Mouse (Mus musculus) liver, embryonic 13.5 days (tissue): Measurements from ENCODE around the gene Iqschfp. TPM values are rescaled to one million over a fixed set of nuclear protein-coding genes. Genes with fewer than 3 reads are reported as not detected.

ENCODE experiments used
- ATAC-seq: fragments of 200-750 bp; cut with Nextera tagmentation; 2 replicates; pipeline ENCODE4 v1.8.0; 2017; ENCODE audit warnings: low read depth, mild to moderate bottlenecking, moderate number of reproducible peaks, moderate library complexity
- DNase-seq: peaks from one replicate; pipeline ENCODE4 v3.0.0; 2022
- H3K27ac ChIP-seq: fragments of 300-500 bp; sonication (generic); 2 replicates; pipeline ENCODE4 v1.5.1; 2015; ENCODE audit warnings: moderate library complexity, mild to moderate bottlenecking, inconsistent platforms
- H3K27me3 ChIP-seq: fragments of 300-500 bp; sonication (generic); 2 replicates; pipeline ENCODE4 v1.6.1; 2015; ENCODE audit warnings: mild to moderate bottlenecking, inconsistent platforms
- H3K36me3 ChIP-seq: fragments of 300-500 bp; sonication (generic); 2 replicates; pipeline ENCODE4 v1.6.1; 2015; ENCODE audit warnings: mild to moderate bottlenecking, inconsistent platforms
- H3K4me1 ChIP-seq: fragments of 300-500 bp; sonication (generic); replicated peaks from 2 replicates; pipeline ENCODE4 v1.6.1; 2015; ENCODE audit warnings: inconsistent platforms
- H3K4me2 ChIP-seq: fragments of 300-500 bp; sonication (generic); 2 replicates; pipeline ENCODE4 v1.6.1; 2015; ENCODE audit warnings: inconsistent platforms, mild to moderate bottlenecking, moderate library complexity
- H3K4me3 ChIP-seq: fragments of 300-500 bp; sonication (generic); replicated peaks from 2 replicates; pipeline ENCODE4 v1.5.1; 2015; ENCODE audit warnings: mild to moderate bottlenecking, inconsistent platforms
- H3K9ac ChIP-seq: fragments of 300-500 bp; sonication (generic); 2 replicates; pipeline ENCODE4 v1.6.1; 2015; ENCODE audit warnings: mild to moderate bottlenecking, inconsistent platforms
- H3K9me3 ChIP-seq: fragments of 300-500 bp; sonication (generic); replicated peaks from 2 replicates; pipeline ENCODE4 v1.6.1; 2016; ENCODE audit warnings: inconsistent platforms
- WGBS: fragments of 180-500 bp; shearing (Covaris S2); methylation state at CpG from one replicate; pipeline ENCODE4 v1.1.7; 2015; ENCODE audit not compliant: insufficient replicate concordance; 5-methylcytosine and 5-hydroxymethylcytosine counted together
- polyA plus RNA-seq: library from polyadenylated mRNA; unstranded; fragments of >200 nt; fragmentation: Nextera tagmentation; extraction: Ambion mirVana; gene quantifications from 2 replicates; pipeline ENCODE4 v1.2.1, GENCODE M21; 2015

Gene Iqschfp
- polyA plus RNA-seq, 1 experiment from 2014 or later, result not detected

- no peak overlapping the region for H3K4me2 ChIP-seq
- no peaks in the 10 kb centered on the region for H3K36me3 ChIP-seq
- H3K4me3 ChIP-seq, result no peak overlapping the region
- H3K4me1 ChIP-seq, result no peaks in the 10 kb centered on the region
- H3K9me3 ChIP-seq, result no peaks in the 10 kb centered on the region
- no peak overlapping the region for H3K9ac ChIP-seq
- DNase-seq (no peak), ATAC-seq (no peak)
- H3K27me3 ChIP-seq, result no peaks in the 10 kb centered on the region
- 53% methylated on average over 7 of the region's 7 CpGs for WGBS
- H3K27ac ChIP-seq, result no peak overlapping the region
Measured at GRCm38 (mm10) chr3:68642935-68643334, 750.9 kb downstream of the Iqschfp start.

DNA sequence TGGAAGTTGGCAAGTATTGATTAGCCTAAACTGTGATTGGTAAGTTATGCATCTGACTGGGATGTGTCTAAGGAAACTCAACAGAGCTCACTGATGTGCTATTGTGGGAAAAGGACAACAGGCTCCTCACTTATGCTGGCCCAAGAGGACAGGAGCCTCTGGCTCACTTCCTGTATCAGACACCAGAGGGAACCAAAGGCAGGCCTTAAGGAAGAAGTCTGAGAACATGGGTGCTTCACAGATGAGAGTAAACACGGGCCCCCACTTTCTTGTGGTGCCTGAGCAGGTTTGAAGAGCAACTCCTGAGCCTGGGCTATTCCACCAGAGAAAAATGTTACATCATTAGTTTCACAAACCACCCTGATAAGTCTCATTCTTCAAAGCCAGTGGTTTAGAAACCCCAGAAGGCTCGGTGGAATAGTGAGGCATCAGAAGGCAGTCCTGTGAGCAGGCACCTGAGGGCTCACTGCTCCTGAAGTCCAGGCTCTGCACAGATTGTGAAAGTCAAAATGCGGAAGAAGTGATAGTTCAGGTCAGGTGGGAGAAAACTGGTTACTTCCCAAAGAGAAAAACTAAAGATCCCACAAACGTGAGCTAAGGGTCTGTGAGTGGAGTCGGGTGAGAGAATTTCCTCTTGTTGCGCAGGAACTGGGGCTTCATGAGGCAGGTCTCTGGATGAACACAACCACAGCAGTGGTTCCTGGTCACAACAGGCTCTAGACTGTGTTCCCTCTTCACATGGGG is 754.5 kb downstream of the Iqschfp start:
- no peaks in the 10 kb centered on the region for H3K36me3 ChIP-seq
- no peak overlapping the region for H3K27ac ChIP-seq
- no peak overlapping the region for H3K4me2 ChIP-seq
- H3K9me3 ChIP-seq, result no peaks in the 10 kb centered on the region
- 45% methylated on average over 6 of the region's 6 CpGs for WGBS
- no peak for ATAC-seq
- H3K27me3 ChIP-seq, result no peaks in the 10 kb centered on the region
- no peaks in the 10 kb centered on the region for H3K4me1 ChIP-seq
- no peak overlapping the region for H3K9ac ChIP-seq
- DNase-seq, result no peak
- H3K4me3 ChIP-seq, result no peak overlapping the region

DNA sequence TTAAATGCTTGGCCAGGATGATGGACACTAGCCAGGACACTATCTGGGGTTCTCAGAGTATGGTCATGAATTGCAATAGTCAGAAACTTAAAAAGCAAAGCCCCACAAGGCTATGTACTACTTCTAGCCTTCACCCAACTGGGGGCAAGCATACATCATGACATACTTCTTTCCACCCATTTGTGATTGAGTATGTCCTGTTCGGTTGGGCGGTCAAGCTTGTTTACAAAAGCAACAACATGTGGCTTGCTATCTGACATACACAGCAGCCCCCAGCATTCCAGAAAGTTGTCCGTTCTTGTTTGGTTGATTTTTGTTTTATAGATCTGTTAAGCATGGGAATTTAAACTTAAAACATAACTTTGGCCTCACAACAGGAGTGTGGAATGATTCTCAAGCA is 755.2 kb downstream of the Iqschfp start:
- no peak overlapping the region for H3K4me2 ChIP-seq
- no peak for ATAC-seq
- no peaks in the 10 kb centered on the region for H3K36me3 ChIP-seq
- no peaks in the 10 kb centered on the region for H3K4me1 ChIP-seq
- H3K9ac ChIP-seq, result no peak overlapping the region
- H3K4me3 ChIP-seq, result no peak overlapping the region
- H3K27me3 ChIP-seq, result no peaks in the 10 kb centered on the region
- WGBS, result 63% methylated on average over 3 of the region's 3 CpGs
- no peaks in the 10 kb centered on the region for H3K9me3 ChIP-seq
- H3K27ac ChIP-seq, result no peak overlapping the region
- DNase-seq, result no peak

GRCm38 (mm10) chr3:68650251-68650650 is 758.2 kb downstream of the Iqschfp start:
- WGBS, result 67% methylated on average over 3 of the region's 3 CpGs
- no peak for DNase-seq
- no peak for ATAC-seq
- no peaks in the 10 kb centered on the region for H3K36me3 ChIP-seq
- H3K27me3 ChIP-seq, result no peaks in the 10 kb centered on the region
- H3K27ac ChIP-seq, result no peak overlapping the region
- H3K4me2 ChIP-seq, result no peak overlapping the region
- no peaks in the 10 kb centered on the region for H3K4me1 ChIP-seq
- H3K4me3 ChIP-seq, result no peak overlapping the region
- H3K9me3 ChIP-seq, result no peaks in the 10 kb centered on the region
- no peak overlapping the region for H3K9ac ChIP-seq

DNA sequence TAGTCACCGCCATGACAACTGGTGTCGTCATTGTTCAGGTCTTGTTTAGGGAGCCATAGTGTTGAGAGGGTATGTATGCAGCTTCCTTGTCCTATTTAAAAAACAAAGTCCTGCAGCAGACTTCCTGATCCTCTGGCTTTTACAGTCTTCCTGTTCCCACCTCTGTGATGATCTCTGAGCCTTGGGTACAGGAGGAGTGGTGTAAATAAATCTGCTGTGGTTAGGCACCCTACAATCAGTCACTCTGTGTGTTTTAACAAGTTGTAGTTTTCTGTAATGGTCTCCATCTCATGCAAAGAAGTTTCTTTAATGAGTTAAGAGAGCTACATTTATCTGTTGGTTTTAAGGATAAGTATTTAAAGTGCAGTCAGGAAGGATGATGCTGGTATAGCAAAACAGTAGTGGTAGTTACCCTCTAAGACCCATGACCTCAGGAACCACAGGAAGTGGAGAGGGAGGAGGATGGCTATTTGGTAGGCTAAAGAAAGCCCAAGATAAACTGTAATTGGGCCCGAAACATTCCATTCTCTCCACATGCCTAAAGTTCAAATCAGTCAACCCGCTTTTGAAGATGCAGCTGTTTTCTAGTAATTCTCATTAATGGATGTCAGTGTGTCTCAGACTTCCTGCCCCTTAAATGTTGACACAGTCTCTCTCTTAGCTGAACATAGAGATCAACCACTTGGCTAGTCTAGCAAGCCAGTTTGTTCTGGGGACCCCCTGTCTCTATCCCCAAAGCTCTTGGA is 764.7 kb downstream of the Iqschfp start:
- Histone ChIP-seq H3K4me2 (no peak overlapping the region), H3K36me3 (no peaks in the 10 kb centered on the region), H3K4me3 (no peak overlapping the region), H3K27me3 (no peaks in the 10 kb centered on the region), H3K27ac (no peak overlapping the region; the same call in 1 of the 2 replicates), H3K9me3 (no peaks in the 10 kb centered on the region), H3K9ac (no peak overlapping the region), H3K4me1 (peaks cover 5% of the 10 kb centered on the region; the same call in 1 of the 2 replicates)
- no peak for ATAC-seq
- WGBS, result 45% methylated on average over 4 of the region's 4 CpGs
- DNase-seq, result no peak

DNA sequence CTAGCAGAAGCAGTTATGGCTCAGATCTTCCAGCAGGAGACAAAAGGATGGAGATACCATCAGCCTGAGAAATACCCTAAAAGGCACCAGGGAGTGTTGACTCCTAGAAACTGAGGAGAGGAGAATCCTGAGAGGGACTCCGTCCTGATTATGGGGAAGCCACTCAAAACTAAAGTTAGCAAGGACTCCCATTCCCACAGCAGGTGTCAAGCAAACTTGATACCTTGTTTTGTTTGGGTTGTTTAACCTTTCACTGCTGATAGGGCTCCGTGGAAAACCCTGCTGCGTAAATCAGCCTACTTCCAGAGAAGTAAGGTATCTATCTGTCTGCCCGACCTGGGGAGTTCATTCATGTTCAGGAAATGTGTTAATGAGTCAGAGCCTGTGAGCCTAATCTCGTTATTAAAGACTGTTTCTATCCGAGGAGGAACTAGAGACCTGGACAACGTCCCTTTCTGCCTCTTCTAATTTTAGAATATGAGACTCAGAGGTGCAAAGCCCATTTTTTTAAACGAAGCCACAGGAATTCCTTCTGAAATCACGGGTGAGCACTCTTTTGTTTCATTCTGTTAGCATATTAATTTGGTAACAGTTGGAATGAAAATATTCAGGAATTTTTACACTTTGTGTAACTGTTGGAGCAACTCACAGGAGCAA is 765.7 kb downstream of the Iqschfp start:
- Histone ChIP-seq H3K27me3 (no peaks in the 10 kb centered on the region), H3K4me3 (no peak overlapping the region), H3K36me3 (no peaks in the 10 kb centered on the region), H3K9ac (no peak overlapping the region), H3K4me1 (peaks cover 5% of the 10 kb centered on the region; the same call in 1 of the 2 replicates), H3K9me3 (no peaks in the 10 kb centered on the region), H3K27ac (no peak overlapping the region; the same call in 1 of the 2 replicates), H3K4me2 (no peak overlapping the region)
- ATAC-seq (no peak), DNase-seq (no peak)
- 9% methylated on average over 9 of the region's 9 CpGs for WGBS

DNA sequence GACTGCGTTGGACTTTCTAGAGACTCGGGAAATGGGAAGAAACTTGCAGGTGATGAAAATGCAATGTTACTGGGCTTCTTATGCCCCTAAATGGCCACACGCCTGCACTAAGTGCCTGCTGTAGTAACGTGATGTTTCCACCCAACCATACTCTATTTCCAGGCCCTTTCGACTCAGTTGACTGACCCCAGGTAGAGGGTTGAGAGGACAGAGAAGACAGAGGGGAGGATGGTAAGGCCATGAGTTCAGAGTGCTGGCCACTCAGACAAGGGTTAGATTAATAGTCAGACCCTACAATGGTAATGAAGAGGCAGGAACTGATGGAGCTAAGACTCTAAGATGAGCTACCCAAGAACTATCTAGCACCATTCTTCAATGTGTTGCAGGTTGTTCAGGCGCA is 768.0 kb downstream of the Iqschfp start:
- Histone ChIP-seq H3K27me3 (no peaks in the 10 kb centered on the region), H3K4me3 (no peak overlapping the region), H3K36me3 (no peaks in the 10 kb centered on the region), H3K4me1 (peaks cover 5% of the 10 kb centered on the region; the same call in 1 of the 2 replicates), H3K9ac (no peak overlapping the region), H3K4me2 (no peak overlapping the region), H3K27ac (no peak overlapping the region), H3K9me3 (no peaks in the 10 kb centered on the region)
- 77% methylated on average over 6 of the region's 6 CpGs for WGBS
- ATAC-seq (no peak), DNase-seq (no peak)

- H3K27ac ChIP-seq, result no peak overlapping the region
- H3K4me3 ChIP-seq, result no peak overlapping the region
- WGBS, result 36% methylated on average over 4 of the region's 4 CpGs
- no peak for ATAC-seq
- no peak overlapping the region for H3K4me2 ChIP-seq
- H3K27me3 ChIP-seq, result no peaks in the 10 kb centered on the region
- H3K9me3 ChIP-seq, result no peaks in the 10 kb centered on the region
- H3K36me3 ChIP-seq, result no peaks in the 10 kb centered on the region
- H3K9ac ChIP-seq, result no peak overlapping the region
- DNase-seq, result no peak
- peaks cover 5% of the 10 kb centered on the region; the same call in 1 of the 2 replicates for H3K4me1 ChIP-seq
Measured at GRCm38 (mm10) chr3:68660538-68660937, 768.5 kb downstream of the Iqschfp start.

DNA sequence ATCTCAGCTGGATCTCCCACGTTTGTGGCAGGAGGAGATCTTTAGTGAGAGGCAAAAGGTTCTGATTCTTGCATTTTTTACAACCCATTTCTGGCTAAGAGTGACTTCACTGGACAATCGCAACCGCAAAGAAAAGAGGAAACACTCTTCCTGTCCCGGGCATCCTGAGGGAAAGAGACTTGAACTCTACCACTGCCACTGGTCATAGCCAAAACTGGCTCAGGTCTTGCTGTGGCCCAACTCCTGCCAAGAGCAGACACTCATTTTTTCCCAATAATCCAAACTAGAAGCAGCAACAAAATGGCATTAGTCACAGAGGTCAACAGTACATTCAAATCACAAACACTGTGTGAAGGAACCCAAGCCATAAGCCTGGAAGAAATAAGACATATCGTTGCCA is 770.4 kb downstream of the Iqschfp start:
- peaks cover 3% of the 10 kb centered on the region; the same call in 1 of the 2 replicates for H3K4me1 ChIP-seq
- ATAC-seq (no peak), DNase-seq (no peak)
- WGBS, result 19% methylated on average over 5 of the region's 5 CpGs
- no peak overlapping the region for H3K4me3 ChIP-seq
- no peak overlapping the region for H3K4me2 ChIP-seq
- H3K9ac ChIP-seq, result no peak overlapping the region
- no peaks in the 10 kb centered on the region for H3K9me3 ChIP-seq
- no peaks in the 10 kb centered on the region for H3K27me3 ChIP-seq
- H3K36me3 ChIP-seq, result no peaks in the 10 kb centered on the region
- H3K27ac ChIP-seq, result no peak overlapping the region

- ATAC-seq, result no peak
- no peak overlapping the region for H3K4me2 ChIP-seq
- WGBS, result 75% methylated on average over 6 of the region's 6 CpGs
Measured at GRCm38 (mm10) chr3:68664337-68664736, 772.3 kb downstream of the Iqschfp start.

GRCm38 (mm10) chr3:68666377-68666776 is 774.3 kb downstream of the Iqschfp start:
- H3K4me3 ChIP-seq, result no peak overlapping the region
- DNase-seq, result no peak
- H3K9me3 ChIP-seq, result no peaks in the 10 kb centered on the region
- no peaks in the 10 kb centered on the region for H3K4me1 ChIP-seq
- H3K27me3 ChIP-seq, result no peaks in the 10 kb centered on the region
- ATAC-seq, result no peak
- H3K27ac ChIP-seq, result no peak overlapping the region
- no peaks in the 10 kb centered on the region for H3K36me3 ChIP-seq
- WGBS, result 54% methylated on average over 7 of the region's 7 CpGs
- H3K4me2 ChIP-seq, result no peak overlapping the region
- no peak overlapping the region for H3K9ac ChIP-seq

More at GRCm38 (mm10) chr3:68664337-68664736, 772.3 kb downstream of the Iqschfp start:
- no peaks in the 10 kb centered on the region for H3K4me1 ChIP-seq
- no peaks in the 10 kb centered on the region for H3K9me3 ChIP-seq
- no peak overlapping the region for H3K4me3 ChIP-seq
- no peak for DNase-seq
- H3K27me3 ChIP-seq, result no peaks in the 10 kb centered on the region
- no peak overlapping the region for H3K27ac ChIP-seq
- no peak overlapping the region for H3K9ac ChIP-seq
- no peaks in the 10 kb centered on the region for H3K36me3 ChIP-seq
